Mouse (Mus musculus): ENCODE data around the gene Fes.

GRCm38 (mm10) chr7:80379531-80379930 is 8.2 kb downstream of the Fes start:
- no peak for TF ChIP-seq GATA1 (IDR thresholded peaks at IDR 0.05; ENCODE audit: borderline replicate concordance, low read length)
- TF ChIP-seq FLI1 (IDR thresholded peaks at IDR 0.05; ENCODE audit: low read length), result no peak

Measured in megakaryocyte, embryonic 14.5 days (primary cell).